Mouse (Mus musculus) intestine, embryonic 14.5 days (tissue): Measurements from ENCODE around the gene Tmem266. TPM values are rescaled to one million over a fixed set of nuclear protein-coding genes. Genes with fewer than 3 reads are reported as not detected.
A peak's percentile ranks its signal among the peaks of the same experiment; 100 is the strongest.

Experiments
- ATAC-seq: fragments of 200-750 bp; cut with Nextera tagmentation; replicated peaks from 2 replicates; pipeline ENCODE4 v1.8.0; 2017; ENCODE audit warnings: low read depth, moderate number of reproducible peaks, moderate TSS enrichment, moderate library complexity; ENCODE audit not compliant: low FRiP score, low TSS enrichment
- DNase-seq: peaks from one replicate; pipeline ENCODE4 v3.0.0-alpha.2; 2018; ENCODE audit warnings: low spot score
- H3K27ac ChIP-seq: fragments of 300-500 bp; sonication (generic); 2 replicates; pipeline ENCODE4 v1.5.1; 2014; ENCODE audit warnings: low read depth, mild to moderate bottlenecking, control low read depth
- H3K27me3 ChIP-seq: fragments of 300-500 bp; sonication (generic); replicated peaks from 2 replicates; pipeline ENCODE4 v1.6.1; 2014; ENCODE audit warnings: low read length, control low read depth; ENCODE audit not compliant: control insufficient read depth, insufficient read depth
- H3K36me3 ChIP-seq: fragments of 300-500 bp; sonication (generic); 2 replicates; pipeline ENCODE4 v1.6.1; 2014; ENCODE audit warnings: low read length, control low read depth; ENCODE audit not compliant: control insufficient read depth, insufficient read depth
- H3K4me1 ChIP-seq: fragments of 300-500 bp; sonication (generic); replicated peaks from 2 replicates; pipeline ENCODE4 v1.6.1; 2014; ENCODE audit warnings: low read length, control low read depth, mixed read lengths; ENCODE audit not compliant: control insufficient read depth, insufficient read depth
- H3K4me2 ChIP-seq: fragments of 300-500 bp; sonication (generic); 2 replicates; pipeline ENCODE4 v1.6.1; 2014; ENCODE audit warnings: low read length
- H3K4me3 ChIP-seq: fragments of 300-500 bp; sonication (generic); 2 replicates; pipeline ENCODE4 v1.5.1; 2014; ENCODE audit warnings: low read depth, low read length, control low read depth, mixed read lengths
- H3K9ac ChIP-seq: fragments of 300-500 bp; sonication (generic); 2 replicates; pipeline ENCODE4 v1.6.1; 2014; ENCODE audit warnings: mild to moderate bottlenecking, low read length
- H3K9me3 ChIP-seq: fragments of 300-500 bp; sonication (generic); 2 replicates; pipeline ENCODE4 v1.6.1; 2016; ENCODE audit warnings: low read length, control low read depth; ENCODE audit not compliant: control insufficient read depth
- WGBS: fragments of 180-500 bp; shearing (Covaris S2); extraction: QIAGEN DNeasy Blood & Tissue Kit; methylation state at CpG from one replicate; pipeline ENCODE4 v1.1.7; 2014; 5-methylcytosine and 5-hydroxymethylcytosine counted together
- polyA plus RNA-seq: library from polyadenylated mRNA; unstranded; fragments of >200 nt; fragmentation: Nextera tagmentation; extraction: Ambion mirVana; gene quantifications from 2 replicates; pipeline ENCODE4 v1.2.1, GENCODE M21; 2014

The Tmem266 gene
- polyA plus RNA-seq, 1 experiment from 2014 or later = 0.77 TPM

- DNase-seq = peak; percentile 54
- H3K4me3 ChIP-seq = peak overlapping the region; percentile 65
- no peaks in the 10 kb centered on the region for H3K9me3 ChIP-seq
- H3K9ac ChIP-seq = peak overlapping the region; percentile 58
- no peaks in the 10 kb centered on the region for H3K4me1 ChIP-seq
- H3K27me3 ChIP-seq = peaks cover 52% of the 10 kb centered on the region
- H3K27ac ChIP-seq = no peak overlapping the region
- WGBS = 18% methylated on average over 18 of the region's 18 CpGs
- H3K36me3 ChIP-seq = no peaks in the 10 kb centered on the region
- peak overlapping the region; percentile 81 for H3K4me2 ChIP-seq
- ATAC-seq = no peak; the same call in 1 of the 2 replicates
Measured at GRCm38 (mm10) chr9:55325564-55326514, 874 bp upstream of the Tmem266 start.

- DNase-seq = no peak
- WGBS = 1% methylated on average over 13 of the region's 13 CpGs
- peak overlapping the region; percentile 38 for H3K9ac ChIP-seq
- peak overlapping the region; percentile 65 for H3K4me3 ChIP-seq
- H3K4me2 ChIP-seq = peak overlapping the region; percentile 81
- H3K27ac ChIP-seq = no peak overlapping the region
- ATAC-seq = peak; percentile 40
- H3K9me3 ChIP-seq = no peaks in the 10 kb centered on the region
- H3K27me3 ChIP-seq = peaks cover 52% of the 10 kb centered on the region
- no peaks in the 10 kb centered on the region for H3K4me1 ChIP-seq
- no peaks in the 10 kb centered on the region for H3K36me3 ChIP-seq
Measured at GRCm38 (mm10) chr9:55327234-55327615, 512 bp downstream of the Tmem266 start.

GRCm38 (mm10) chr9:55328151-55328918 is 1.6 kb downstream of the Tmem266 start:
- no peak for DNase-seq
- Histone ChIP-seq H3K4me1 (no peaks in the 10 kb centered on the region), H3K9ac (no peak overlapping the region), H3K27ac (no peak overlapping the region), H3K9me3 (no peaks in the 10 kb centered on the region), H3K27me3 (peaks cover 52% of the 10 kb centered on the region), H3K4me3 (no peak overlapping the region), H3K36me3 (no peaks in the 10 kb centered on the region), H3K4me2 (no peak overlapping the region)
- ATAC-seq = no peak
- WGBS = 33% methylated on average over 14 of the region's 14 CpGs

GRCm38 (mm10) chr9:55329401-55329800 is 2.7 kb downstream of the Tmem266 start:
- no peak for ATAC-seq
- Histone ChIP-seq H3K9ac (no peak overlapping the region), H3K4me1 (no peaks in the 10 kb centered on the region), H3K4me3 (no peak overlapping the region), H3K27ac (no peak overlapping the region), H3K9me3 (no peaks in the 10 kb centered on the region), H3K4me2 (no peak overlapping the region), H3K27me3 (peaks cover 47% of the 10 kb centered on the region), H3K36me3 (no peaks in the 10 kb centered on the region)
- 79% methylated on average over 6 of the region's 6 CpGs for WGBS
- no peak for DNase-seq

- H3K36me3 ChIP-seq = no peaks in the 10 kb centered on the region
- no peaks in the 10 kb centered on the region for H3K4me1 ChIP-seq
- ATAC-seq (no peak), DNase-seq (no peak)
- H3K27ac ChIP-seq = no peak overlapping the region
- no peak overlapping the region for H3K4me3 ChIP-seq
- WGBS = 52% methylated on average over 5 of the region's 5 CpGs
- H3K9me3 ChIP-seq = no peaks in the 10 kb centered on the region
- peaks cover 29% of the 10 kb centered on the region for H3K27me3 ChIP-seq
- H3K9ac ChIP-seq = no peak overlapping the region
- H3K4me2 ChIP-seq = no peak overlapping the region
Measured at GRCm38 (mm10) chr9:55332476-55332875, 5.8 kb downstream of the Tmem266 start.

- Histone ChIP-seq H3K9ac (no peak overlapping the region), H3K9me3 (0 out of 2 replicates have a peak, but pooled peaks cover 4% of the 10 kb centered on the region), H3K27me3 (peaks cover 25% of the 10 kb centered on the region), H3K4me3 (no peak overlapping the region), H3K4me2 (no peak overlapping the region), H3K36me3 (no peaks in the 10 kb centered on the region), H3K4me1 (no peaks in the 10 kb centered on the region), H3K27ac (no peak overlapping the region)
- 36% methylated on average over 7 of the region's 7 CpGs for WGBS
- DNase-seq (no peak), ATAC-seq (no peak)
Measured at GRCm38 (mm10) chr9:55332949-55333348, 6.2 kb downstream of the Tmem266 start.

- 82% methylated on average over 7 of the region's 7 CpGs for WGBS
- Histone ChIP-seq H3K9ac (no peak overlapping the region), H3K27me3 (no peaks in the 10 kb centered on the region), H3K9me3 (no peaks in the 10 kb centered on the region), H3K4me3 (no peak overlapping the region), H3K27ac (no peak overlapping the region), H3K4me1 (no peaks in the 10 kb centered on the region), H3K4me2 (no peak overlapping the region), H3K36me3 (no peaks in the 10 kb centered on the region)
- no peak for DNase-seq
- ATAC-seq = no peak
Measured at GRCm38 (mm10) chr9:55344165-55344564, 17.5 kb downstream of the Tmem266 start.

- H3K27ac ChIP-seq = no peak overlapping the region
- no peak overlapping the region for H3K4me2 ChIP-seq
- no peaks in the 10 kb centered on the region for H3K36me3 ChIP-seq
- DNase-seq (no peak), ATAC-seq (no peak)
- no peaks in the 10 kb centered on the region for H3K9me3 ChIP-seq
- no peaks in the 10 kb centered on the region for H3K27me3 ChIP-seq
- no peak overlapping the region for H3K4me3 ChIP-seq
- H3K4me1 ChIP-seq = no peaks in the 10 kb centered on the region
- no peak overlapping the region for H3K9ac ChIP-seq
- 84% methylated on average over 7 of the region's 7 CpGs for WGBS
Measured at GRCm38 (mm10) chr9:55345332-55345731, 18.6 kb downstream of the Tmem266 start.
